Mouse (Mus musculus) left cerebral cortex, postnatal 25 days (tissue): ENCODE data around the gene Dhodh. TPM values are rescaled to one million over a fixed set of nuclear protein-coding genes. Genes with fewer than 3 reads are reported as not detected.

ENCODE experiments used
- total RNA-seq, 2 experiments: library from RNA; stranded (reverse); gene quantifications; 2 replicates each; pipeline ENCODE4 v1.2.3; 2021

Gene Dhodh
- total RNA-seq, 2 experiments from 2014 or later = 15.2 to 18.1 TPM

Other genes with a start within 250 kb of the Dhodh start
- under 1 TPM; 0.25 to 0.30 TPM for gene Pmfbp1, start 114.6 kb downstream of the Dhodh start, total RNA-seq
- gene Dhx38, start 42.8 kb downstream of the Dhodh start, total RNA-seq = 10 to 100 TPM; 26.3 to 28.2 TPM
- 10 to 100 TPM; 14.8 to 17.5 TPM for gene Txnl4b, start 42.8 kb downstream of the Dhodh start, total RNA-seq
- gene Hp, start 29.5 kb downstream of the Dhodh start, total RNA-seq = under 1 TPM in 1 of 2 experiments, not detected in 1; 0.57 TPM
- under 1 TPM; 0.44 to 0.94 TPM for gene Pkd1l3, start 5.8 kb upstream of the Dhodh start, total RNA-seq
- gene Ist1, start 84.6 kb upstream of the Dhodh start, total RNA-seq = 10 to 100 TPM; 72.4 to 77.4 TPM
- 10 to 100 TPM; 47.0 to 48.4 TPM for gene Zfp821, start 96.9 kb upstream of the Dhodh start, total RNA-seq
- 10 to 100 TPM; 36.9 to 38.5 TPM for gene Atxn1l, start 129.1 kb upstream of the Dhodh start, total RNA-seq
- gene Ap1g1, start 169.9 kb upstream of the Dhodh start, total RNA-seq = 10 to 100 TPM; 87.0 to 96.8 TPM